Mouse (Mus musculus): ENCODE measurements around the gene Dop1b.

DNA sequence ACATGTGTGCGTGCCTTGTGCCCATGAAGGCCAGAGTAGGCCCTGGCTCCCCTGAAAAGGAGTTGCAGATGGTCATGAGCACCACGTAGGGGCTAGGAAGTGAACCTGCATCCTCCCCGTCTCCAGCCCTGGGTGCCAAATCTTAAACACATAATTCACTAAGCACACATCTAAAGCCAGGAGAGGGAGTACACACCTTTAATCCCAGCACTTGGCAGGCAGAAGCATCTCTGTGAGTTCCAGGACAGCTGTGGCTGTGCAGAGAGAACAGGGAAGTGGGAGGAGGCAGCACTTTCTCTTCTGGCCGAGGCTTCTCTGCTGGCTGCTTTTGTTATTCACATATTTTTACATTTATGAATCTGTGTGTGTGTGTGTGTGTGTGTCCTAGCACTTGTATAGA is 52.9 kb downstream of the Dop1b start:
- TF ChIP-seq POLR2A (IDR thresholded peaks at IDR 0.05; ENCODE audit: control insufficient read depth, low read depth, low read length): no peak
- TF ChIP-seq CTCF (IDR thresholded peaks at IDR 0.05; ENCODE audit: control insufficient read depth, insufficient read depth, insufficient replicate concordance, low read depth, low read length): no peak

Data from testis, adult 2 months (tissue).